Mouse (Mus musculus) granulocyte monocyte progenitor cell, adult 5-6 weeks (primary cell): Measurements from ENCODE around the gene Myo16. TPM values are rescaled to one million over a fixed set of nuclear protein-coding genes. Genes with fewer than 3 reads are reported as not detected.

Experiments used
- ATAC-seq: replicated peaks from 2 replicates; pipeline ENCODE4 v1.8.0; 2016; ENCODE audit warnings: mild to moderate bottlenecking, moderate TSS enrichment, inconsistent platforms; ENCODE audit not compliant: poor library complexity, severe bottlenecking
- total RNA-seq, 2 experiments: library from RNA; stranded (forward) in 1 of 2; stranded (reverse) in 1 of 2; fragments of 200-712, 200-1000 nt in 1 of 2; fragments of >200 nt in 1 of 2; fragmentation: Nextera tagmentation in 1 of 2; gene quantifications; 2 replicates each; pipeline ENCODE4 v1.2.3; 2014 to 2017

The Myo16 gene
- total RNA-seq, 2 experiments from 2014 or later, result not detected

- ATAC-seq, result no peak; the same call in 1 of the 2 replicates
Measured at GRCm38 (mm10) chr8:10292600-10292999, 138.9 kb downstream of the Myo16 start.

- no peak for ATAC-seq
Measured at GRCm38 (mm10) chr8:10300797-10301196, 147.1 kb downstream of the Myo16 start.

GRCm38 (mm10) chr8:10303061-10303460, 149.3 kb downstream of the Myo16 start:
- no peak for ATAC-seq

- no peak for ATAC-seq
Measured at GRCm38 (mm10) chr8:10303992-10304391, 150.3 kb downstream of the Myo16 start.

GRCm38 (mm10) chr8:10304721-10305120, 151.0 kb downstream of the Myo16 start:
- ATAC-seq, result no peak

GRCm38 (mm10) chr8:10307345-10307744, 153.6 kb downstream of the Myo16 start:
- no peak for ATAC-seq

GRCm38 (mm10) chr8:10307770-10308476, 154.2 kb downstream of the Myo16 start:
- no peak for ATAC-seq

- ATAC-seq, result no peak
Measured at GRCm38 (mm10) chr8:10310470-10310869, 156.8 kb downstream of the Myo16 start.

GRCm38 (mm10) chr8:10312316-10312715, 158.6 kb downstream of the Myo16 start:
- no peak for ATAC-seq

- no peak for ATAC-seq
Measured at GRCm38 (mm10) chr8:10316201-10316600, 162.5 kb downstream of the Myo16 start.

- no peak for ATAC-seq
Measured at GRCm38 (mm10) chr8:10318103-10318502, 164.4 kb downstream of the Myo16 start.

- ATAC-seq, result no peak
Measured at GRCm38 (mm10) chr8:10350451-10350850, 196.7 kb downstream of the Myo16 start.

GRCm38 (mm10) chr8:10358711-10359110, 205.0 kb downstream of the Myo16 start:
- no peak for ATAC-seq

GRCm38 (mm10) chr8:10362949-10363348, 209.2 kb downstream of the Myo16 start:
- no peak for ATAC-seq

GRCm38 (mm10) chr8:10363654-10364406, 210.1 kb downstream of the Myo16 start:
- no peak for ATAC-seq

GRCm38 (mm10) chr8:10366141-10366540, 212.4 kb downstream of the Myo16 start:
- no peak for ATAC-seq

- no peak for ATAC-seq
Measured at GRCm38 (mm10) chr8:10372571-10372970, 218.9 kb downstream of the Myo16 start.

GRCm38 (mm10) chr8:10387143-10387542, 233.4 kb downstream of the Myo16 start:
- ATAC-seq, result no peak

- no peak for ATAC-seq
Measured at GRCm38 (mm10) chr8:10391096-10391683, 237.5 kb downstream of the Myo16 start.

- no peak for ATAC-seq
Measured at GRCm38 (mm10) chr8:10391913-10392312, 238.2 kb downstream of the Myo16 start.

- ATAC-seq, result no peak
Measured at GRCm38 (mm10) chr8:10394506-10394905, 240.8 kb downstream of the Myo16 start.
